Mouse (Mus musculus) c-Kit-positive CD71-negative TER-119-negative erythroid progenitor cells, embryonic 14.5 days (primary cell): ENCODE data around the gene Ptprm.
"Not testable (repeated sequence)": the region's sequence is repeated elsewhere in the genome, so short reads cannot be mapped to it uniquely, and the experiment has no call there.

Experiments used
- DNase-seq: peaks from one replicate; pipeline ENCODE4 v3.0.0-alpha.2; 2013; ENCODE audit warnings: low read depth

Gene Ptprm

GRCm38 (mm10) chr17:66869581-66870002, 484.7 kb downstream of the Ptprm start:
- no peak for DNase-seq

GRCm38 (mm10) chr17:66864441-66864840, 489.8 kb downstream of the Ptprm start:
- no peak for DNase-seq

GRCm38 (mm10) chr17:66861557-66861956, 492.7 kb downstream of the Ptprm start:
- DNase-seq, result no peak

- no peak for DNase-seq
Measured at GRCm38 (mm10) chr17:66858757-66859156, 495.5 kb downstream of the Ptprm start.

GRCm38 (mm10) chr17:66852496-66852895, 501.8 kb downstream of the Ptprm start:
- DNase-seq, result no peak

GRCm38 (mm10) chr17:66847011-66847410, 507.2 kb downstream of the Ptprm start:
- not testable (repeated sequence) for DNase-seq

- DNase-seq, result no peak
Measured at GRCm38 (mm10) chr17:66822347-66822746, 531.9 kb downstream of the Ptprm start.

- DNase-seq, result no peak
Measured at GRCm38 (mm10) chr17:66817380-66817779, 536.9 kb downstream of the Ptprm start.

GRCm38 (mm10) chr17:66815921-66816320, 538.3 kb downstream of the Ptprm start:
- DNase-seq, result no peak

GRCm38 (mm10) chr17:66813786-66814185, 540.5 kb downstream of the Ptprm start:
- DNase-seq, result no peak

- DNase-seq, result no peak
Measured at GRCm38 (mm10) chr17:66813346-66813745, 540.9 kb downstream of the Ptprm start.

- no peak for DNase-seq
Measured at GRCm38 (mm10) chr17:66809786-66810185, 544.5 kb downstream of the Ptprm start.

- no peak for DNase-seq
Measured at GRCm38 (mm10) chr17:66808186-66808585, 546.1 kb downstream of the Ptprm start.

- DNase-seq, result no peak
Measured at GRCm38 (mm10) chr17:66801831-66802687, 552.2 kb downstream of the Ptprm start.

- DNase-seq, result no peak
Measured at GRCm38 (mm10) chr17:66800231-66800630, 554.0 kb downstream of the Ptprm start.

- DNase-seq, result no peak
Measured at GRCm38 (mm10) chr17:66786166-66786565, 568.1 kb downstream of the Ptprm start.

GRCm38 (mm10) chr17:66785586-66785985, 568.7 kb downstream of the Ptprm start:
- DNase-seq, result no peak

GRCm38 (mm10) chr17:66783601-66784000, 570.7 kb downstream of the Ptprm start:
- DNase-seq, result no peak

GRCm38 (mm10) chr17:66783075-66783492, 571.2 kb downstream of the Ptprm start:
- no peak for DNase-seq

- DNase-seq, result no peak
Measured at GRCm38 (mm10) chr17:66781910-66782309, 572.3 kb downstream of the Ptprm start.

- no peak for DNase-seq
Measured at GRCm38 (mm10) chr17:66779026-66779425, 575.2 kb downstream of the Ptprm start.

- no peak for DNase-seq
Measured at GRCm38 (mm10) chr17:66769365-66770363, 584.6 kb downstream of the Ptprm start.
